Mouse (Mus musculus): ENCODE data around the gene E130116L18Rik.

- TF ChIP-seq CTCF (IDR thresholded peaks at IDR 0.05; ENCODE audit: low read depth), result no peak
- TF ChIP-seq EP300 (IDR thresholded peaks at IDR 0.05; ENCODE audit: low read depth), result no peak
These were observed 7.9 kb downstream of the E130116L18Rik start for GRCm38 (mm10) chr5:25215006-25215405.

Data from heart, postnatal 0 days (tissue).